Mouse (Mus musculus): ENCODE data around the gene Cfd. TPM values are rescaled to one million over a fixed set of nuclear protein-coding genes. Genes with fewer than 3 reads are reported as not detected.

Gene Cfd
- polyA plus RNA-seq, 1 experiment from 2014 or later: 4.2 TPM

DNA sequence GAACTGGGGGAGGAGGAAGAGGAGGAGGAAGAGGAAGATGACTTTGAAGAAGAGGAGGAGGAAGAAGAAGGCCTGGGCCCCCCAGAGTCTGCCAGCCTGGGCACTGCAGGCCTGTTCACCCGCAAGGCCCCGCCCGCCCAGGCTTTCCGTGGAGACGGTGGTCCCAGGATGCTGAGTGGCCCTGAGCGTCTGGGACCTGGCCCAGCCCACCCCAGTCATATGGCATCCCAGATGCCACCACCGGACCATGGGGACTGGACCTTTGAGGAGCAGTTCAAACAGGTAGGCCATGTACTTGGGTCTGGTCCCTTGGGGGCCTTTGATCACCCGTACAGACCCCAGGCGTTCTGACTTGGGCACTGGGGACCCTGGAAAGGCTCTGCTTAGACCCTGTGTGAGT, 41.1 kb downstream of the Cfd start:
- no peak for DNase-seq (ENCODE audit: low spot score)

DNA sequence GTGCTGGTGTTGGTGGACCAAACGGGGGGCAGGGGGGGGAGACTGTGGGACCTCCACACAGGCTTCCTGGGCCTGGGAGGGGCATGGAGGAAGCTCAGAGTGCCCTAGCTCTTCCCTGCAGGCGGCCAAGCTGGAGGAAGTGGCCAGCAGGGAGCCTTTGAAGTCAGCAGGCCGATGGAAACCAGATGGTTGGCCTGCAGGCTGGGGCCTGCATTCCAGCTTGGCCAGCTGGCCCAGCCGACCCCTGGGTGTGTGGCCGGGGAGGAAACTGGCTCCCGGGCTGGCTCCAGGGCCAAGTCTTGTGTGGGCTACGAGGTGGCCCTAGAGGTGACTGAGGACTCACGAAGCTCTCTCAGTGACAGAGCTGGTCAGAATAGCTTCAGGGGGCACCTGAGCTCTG, 42.1 kb downstream of the Cfd start:
- DNase-seq (ENCODE audit: low spot score): no peak

DNA sequence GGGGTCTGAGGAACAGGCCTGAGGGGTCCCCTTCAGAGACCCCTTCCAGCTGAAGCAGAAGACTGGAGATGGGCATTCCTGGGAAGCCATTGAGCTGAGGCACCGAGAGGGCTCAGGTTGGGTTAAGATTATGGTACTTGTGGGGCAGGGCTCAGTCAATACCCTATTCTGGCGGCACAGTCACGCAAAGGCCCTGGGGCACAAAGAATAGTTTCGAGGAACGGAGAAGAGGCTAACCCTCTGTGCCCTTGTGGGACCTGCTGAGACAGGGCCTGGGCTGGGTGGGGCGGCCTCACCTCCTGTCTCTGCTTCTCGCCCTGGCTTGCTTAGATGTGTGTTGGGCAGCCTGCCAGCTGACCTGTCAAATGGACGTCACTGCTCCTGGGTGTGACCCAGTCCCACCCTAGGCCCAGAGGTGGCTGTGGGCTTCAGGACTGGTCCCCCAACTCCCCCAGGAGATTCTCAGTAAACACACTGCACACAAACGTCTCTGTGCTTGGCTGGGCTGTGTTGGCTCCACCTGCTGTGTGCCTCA, 42.6 kb downstream of the Cfd start:
- DNase-seq (ENCODE audit: low spot score): no peak

DNA sequence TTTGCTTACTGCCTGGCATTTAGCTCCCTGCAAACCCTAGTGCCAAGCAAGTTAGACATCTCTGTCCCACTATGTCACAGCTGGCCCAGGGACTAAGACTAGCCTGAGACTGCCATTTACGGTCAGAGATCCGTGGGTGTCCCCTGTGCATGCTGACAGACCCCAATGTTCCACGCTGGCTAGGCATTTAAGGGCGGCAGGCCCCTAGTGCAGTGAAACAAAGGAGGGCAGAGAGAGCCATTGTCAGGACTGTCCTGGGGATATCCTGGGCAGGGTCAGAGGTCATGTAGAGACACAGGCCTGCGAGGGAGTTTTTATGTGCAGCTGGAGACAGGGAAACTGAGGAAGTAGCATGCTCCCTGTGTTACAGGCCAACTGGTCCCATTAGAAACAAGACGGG, 43.2 kb downstream of the Cfd start:
- DNase-seq (ENCODE audit: low spot score): no peak

DNA sequence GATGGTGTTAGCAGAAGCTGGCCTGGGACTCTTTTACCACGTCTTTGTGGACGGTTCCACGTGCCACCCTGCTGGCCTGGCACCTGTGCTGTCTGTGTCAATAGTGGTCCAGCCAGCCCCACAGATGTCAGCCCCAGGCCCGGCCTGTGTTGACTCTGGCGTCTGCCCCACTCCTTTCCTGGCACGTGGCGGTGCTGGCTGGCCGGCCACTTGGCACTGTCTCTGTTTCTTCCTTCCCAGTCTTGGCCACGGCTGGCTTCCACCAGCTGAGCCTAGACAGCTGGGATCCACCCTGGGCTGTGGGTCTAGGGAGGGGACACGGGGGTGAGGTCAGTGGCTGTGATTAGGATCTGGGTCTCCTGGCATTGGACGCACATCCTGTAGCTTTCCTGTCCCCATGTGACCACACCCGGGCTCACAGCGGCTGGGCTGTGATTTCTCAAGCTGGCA, 43.6 kb downstream of the Cfd start:
- no peak for DNase-seq (ENCODE audit: low spot score)

DNA sequence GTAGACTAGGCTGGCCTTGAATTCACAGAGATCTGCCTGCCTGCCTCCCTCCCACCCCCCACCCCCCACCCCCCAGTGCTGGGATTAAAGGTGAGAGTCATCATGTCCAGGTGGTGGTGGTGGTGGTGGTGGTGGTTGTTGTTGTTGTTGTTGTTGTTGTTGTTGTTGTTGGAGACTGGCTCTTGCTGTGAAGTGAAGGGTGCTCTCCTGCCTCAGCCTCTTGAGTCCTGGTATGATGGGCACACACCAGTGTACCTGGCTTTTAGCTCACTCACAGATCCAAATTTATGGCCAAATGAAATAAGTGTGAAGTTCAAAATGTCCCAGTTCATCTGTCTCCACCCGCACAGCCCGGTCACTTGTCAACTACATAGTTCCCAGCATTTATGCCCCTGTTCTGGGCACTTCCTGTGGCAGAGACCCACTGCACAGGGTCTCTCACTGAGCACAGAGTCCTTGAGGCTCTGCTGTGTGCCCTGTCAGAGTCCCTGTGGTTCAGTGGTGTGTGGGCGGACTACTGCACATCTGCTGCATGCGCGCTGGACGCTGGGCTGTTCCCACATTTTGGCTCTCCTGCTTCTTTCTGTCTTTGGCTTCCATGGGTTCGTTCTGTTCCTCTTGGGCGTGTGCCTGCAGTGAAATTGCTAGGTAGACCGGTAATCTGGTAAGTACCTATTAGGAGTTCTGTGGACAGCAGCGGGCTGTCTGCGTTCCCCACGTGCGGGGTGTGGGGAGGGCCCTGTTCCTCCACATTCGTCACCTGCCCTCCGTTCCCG, 44.3 kb downstream of the Cfd start:
- DNase-seq (ENCODE audit: low spot score): no peak

DNA sequence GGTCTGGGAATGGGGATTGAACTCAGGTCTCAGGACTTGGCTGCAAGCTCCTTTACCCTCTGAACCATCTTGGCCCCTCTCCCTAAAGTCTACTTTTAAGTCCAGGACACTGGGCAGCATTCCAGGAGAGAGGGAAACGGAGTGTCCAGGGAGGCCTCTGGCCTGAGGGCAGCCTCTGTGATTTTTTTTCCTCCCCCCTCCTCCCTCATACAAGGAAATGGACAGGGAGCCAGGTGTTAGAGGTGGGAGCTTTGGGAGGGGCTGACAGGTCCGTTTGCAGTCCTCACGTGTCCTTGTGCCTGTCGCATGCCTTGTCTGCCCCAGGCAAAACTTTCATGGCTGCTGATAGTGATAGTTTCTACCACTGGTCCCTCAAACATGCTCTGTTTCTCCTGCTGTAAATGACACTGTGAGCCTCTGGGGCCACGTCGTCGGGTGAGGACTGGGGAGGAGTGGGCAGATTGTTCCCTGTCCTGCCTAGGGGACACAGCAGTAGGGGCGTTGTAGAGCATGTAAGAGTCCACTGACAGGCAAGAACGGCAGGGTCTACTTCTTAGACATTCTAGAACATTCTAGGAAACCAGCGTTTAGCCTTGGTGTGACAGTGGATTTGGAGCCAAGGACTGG, 45.7 kb downstream of the Cfd start:
- no peak for DNase-seq (ENCODE audit: low spot score)

DNA sequence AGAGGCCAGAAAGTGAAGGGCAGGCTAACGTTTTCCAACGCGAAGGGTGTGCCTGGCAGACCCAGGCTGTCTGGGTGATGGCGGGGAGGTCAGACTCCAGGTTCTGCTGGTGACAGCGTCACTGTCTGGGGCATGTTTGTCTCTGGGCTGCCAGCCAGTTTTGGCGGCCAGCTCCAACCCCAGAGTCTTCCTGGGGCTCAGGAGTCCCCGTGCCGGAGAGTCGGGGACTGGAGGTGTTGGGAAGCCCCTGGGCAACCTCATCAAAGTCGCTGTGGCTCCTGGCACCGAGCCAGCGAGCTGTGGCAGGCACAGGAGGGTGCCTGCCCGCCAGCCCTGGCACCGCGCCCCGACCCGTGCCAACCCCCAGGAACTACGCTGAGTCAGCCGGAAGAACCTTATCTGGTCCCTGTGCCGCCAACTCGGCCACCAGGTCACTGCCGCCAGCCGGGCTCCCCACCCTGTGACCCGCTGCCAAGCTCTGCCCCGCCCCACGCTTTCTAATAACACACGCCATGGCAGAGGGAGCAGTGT, 46.3 kb downstream of the Cfd start:
- DNase-seq (ENCODE audit: low spot score): no peak

DNA sequence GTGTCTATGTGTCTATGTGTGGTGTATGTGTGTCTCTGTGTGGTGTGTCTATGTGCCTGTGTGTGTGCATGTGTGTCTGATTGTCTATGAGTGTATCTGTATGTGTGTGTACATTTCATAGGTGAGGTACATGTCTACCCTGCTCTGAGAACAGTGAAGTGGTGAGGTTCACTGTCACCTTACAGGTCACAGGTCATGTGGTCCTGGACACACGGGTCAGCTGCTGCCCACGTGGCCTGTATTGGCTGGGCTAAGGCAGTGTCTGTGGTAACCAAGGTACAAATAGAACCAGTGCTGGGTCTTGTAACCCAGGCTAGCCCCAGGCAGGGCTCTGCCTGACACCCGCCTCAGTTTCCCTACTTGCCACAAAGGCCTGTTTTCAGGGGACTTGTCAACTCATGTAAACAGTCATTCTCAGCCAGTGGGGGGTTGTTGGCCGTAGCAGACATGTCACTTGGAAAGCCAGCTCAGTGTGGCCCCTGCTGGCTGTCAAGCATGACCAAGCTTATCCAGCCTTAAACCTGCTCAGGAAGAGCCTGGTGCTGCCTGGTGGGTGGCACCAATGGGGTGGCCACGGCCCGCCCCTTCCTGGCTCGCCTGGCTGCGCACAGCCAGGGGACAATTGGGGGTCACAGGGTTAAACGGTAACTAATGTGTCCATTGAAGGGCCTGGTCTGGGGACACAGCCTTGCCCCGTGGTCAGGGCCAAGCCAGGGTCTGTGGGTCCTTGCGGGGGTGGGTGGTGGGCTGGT, 47.3 kb downstream of the Cfd start:
- no peak for DNase-seq (ENCODE audit: low spot score)

DNA sequence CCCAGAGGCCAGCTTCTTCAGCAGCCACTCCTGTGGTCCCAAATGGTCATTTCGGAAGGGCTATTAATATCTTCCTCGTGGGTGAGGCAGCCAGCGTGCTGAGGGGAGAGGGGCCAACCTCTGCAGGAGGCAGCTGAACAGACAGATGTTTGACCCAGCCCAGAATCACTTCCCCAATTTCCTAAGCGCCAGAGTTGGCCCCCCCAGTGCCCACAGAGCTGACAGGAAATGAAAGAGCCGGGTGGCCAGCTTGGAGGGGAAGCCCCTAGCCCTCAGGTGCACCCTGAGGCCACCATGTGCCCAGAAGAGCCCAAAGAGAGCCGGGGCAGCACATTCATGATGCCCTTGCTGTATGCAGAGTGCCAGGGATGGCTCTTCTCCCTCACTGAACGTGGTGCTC, 50.1 kb downstream of the Cfd start:
- DNase-seq (ENCODE audit: low spot score): no peak

Small RNA genes lying within 50 kb of the gene (microRNA-seq; reads per million reads assigned to microRNA genes)
- not detected for gene Mir6910 (ENCODE audit: borderline number of aligned reads)

Other genes with a start within 250 kb of the Cfd start
- gene Odf3l2, start 245.1 kb upstream of the Cfd start, polyA plus RNA-seq (2015; fragmentation: Nextera tagmentation; extraction: Ambion mirVana): 0.10 TPM in 1 of 2 replicates, not detected in the other
- gene Madcam1, start 226.3 kb upstream of the Cfd start, polyA plus RNA-seq (2015; fragmentation: Nextera tagmentation; extraction: Ambion mirVana): 2.4 and 3.4 TPM in 2 replicates
- gene Tpgs1, start 221.5 kb upstream of the Cfd start, polyA plus RNA-seq (2015; fragmentation: Nextera tagmentation; extraction: Ambion mirVana): 56.0 and 58.2 TPM in 2 replicates
- 138 and 141 TPM in 2 replicates for gene Cdc34, start 208.7 kb upstream of the Cfd start, polyA plus RNA-seq (2015; fragmentation: Nextera tagmentation; extraction: Ambion mirVana)
- 0.35 and 0.48 TPM in 2 replicates for gene Gzmm, start 201.8 kb upstream of the Cfd start, polyA plus RNA-seq (2015; fragmentation: Nextera tagmentation; extraction: Ambion mirVana)
- gene Bsg, start 186.4 kb upstream of the Cfd start, polyA plus RNA-seq (2015; fragmentation: Nextera tagmentation; extraction: Ambion mirVana): 376 and 398 TPM in 2 replicates
- gene Hcn2, start 174.2 kb upstream of the Cfd start, polyA plus RNA-seq (2015; fragmentation: Nextera tagmentation; extraction: Ambion mirVana): 0.05 TPM in 1 of 2 replicates, not detected in the other
- 35.2 and 39.5 TPM in 2 replicates for gene Polrmt, start 144.3 kb upstream of the Cfd start, polyA plus RNA-seq (2015; fragmentation: Nextera tagmentation; extraction: Ambion mirVana)
- gene Fgf22, start 135.8 kb upstream of the Cfd start, polyA plus RNA-seq (2015; fragmentation: Nextera tagmentation; extraction: Ambion mirVana): 0.23 TPM in 1 of 2 replicates, not detected in the other
- 74.1 and 80.0 TPM in 2 replicates for gene Rnf126, start 123.9 kb upstream of the Cfd start, polyA plus RNA-seq (2015; fragmentation: Nextera tagmentation; extraction: Ambion mirVana)
- gene Fstl3, start 113.6 kb upstream of the Cfd start, polyA plus RNA-seq (2015; fragmentation: Nextera tagmentation; extraction: Ambion mirVana): 5.4 and 6.0 TPM in 2 replicates
- 31.6 and 32.5 TPM in 2 replicates for gene Prss57, start 99.9 kb upstream of the Cfd start, polyA plus RNA-seq (2015; fragmentation: Nextera tagmentation; extraction: Ambion mirVana)
- gene Palm, start 97.3 kb upstream of the Cfd start, polyA plus RNA-seq (2015; fragmentation: Nextera tagmentation; extraction: Ambion mirVana): 50.5 and 51.3 TPM in 2 replicates
- gene Misp, start 69.9 kb upstream of the Cfd start, polyA plus RNA-seq (2015; fragmentation: Nextera tagmentation; extraction: Ambion mirVana): 7.5 and 10.5 TPM in 2 replicates
- gene Ptbp1, start 36.4 kb upstream of the Cfd start, polyA plus RNA-seq (2015; fragmentation: Nextera tagmentation; extraction: Ambion mirVana): 217 and 246 TPM in 2 replicates
- 1.7 TPM in 2 replicates for gene Prtn3, start 16.4 kb upstream of the Cfd start, polyA plus RNA-seq (2015; fragmentation: Nextera tagmentation; extraction: Ambion mirVana)
- 3.3 and 3.4 TPM in 2 replicates for gene Plppr3, start 16.2 kb upstream of the Cfd start, polyA plus RNA-seq (2015; fragmentation: Nextera tagmentation; extraction: Ambion mirVana)
- gene Elane, start 4.6 kb upstream of the Cfd start, polyA plus RNA-seq (2015; fragmentation: Nextera tagmentation; extraction: Ambion mirVana): 0.30 and 0.74 TPM in 2 replicates
- 32.6 and 39.1 TPM in 2 replicates for gene Med16, start 18.1 kb downstream of the Cfd start, polyA plus RNA-seq (2015; fragmentation: Nextera tagmentation; extraction: Ambion mirVana)
- 5.3 and 15.5 TPM in 2 replicates for gene Gm26602, start 20.0 kb downstream of the Cfd start, polyA plus RNA-seq (2015; fragmentation: Nextera tagmentation; extraction: Ambion mirVana)
- 0.48 and 1.2 TPM in 2 replicates for gene Kiss1r, start 26.1 kb downstream of the Cfd start, polyA plus RNA-seq (2015; fragmentation: Nextera tagmentation; extraction: Ambion mirVana)
- gene R3hdm4, start 30.4 kb downstream of the Cfd start, polyA plus RNA-seq (2015; fragmentation: Nextera tagmentation; extraction: Ambion mirVana): 129 and 131 TPM in 2 replicates
- 3.7 TPM in 2 replicates for gene Arid3a, start 36.2 kb downstream of the Cfd start, polyA plus RNA-seq (2015; fragmentation: Nextera tagmentation; extraction: Ambion mirVana)
- gene Wdr18, start 69.3 kb downstream of the Cfd start, polyA plus RNA-seq (2015; fragmentation: Nextera tagmentation; extraction: Ambion mirVana): 77.5 and 85.8 TPM in 2 replicates
- 0.09 and 0.20 TPM in 2 replicates for gene Grin3b, start 79.9 kb downstream of the Cfd start, polyA plus RNA-seq (2015; fragmentation: Nextera tagmentation; extraction: Ambion mirVana)
- gene Tmem259, start 93.5 kb downstream of the Cfd start, polyA plus RNA-seq (2015; fragmentation: Nextera tagmentation; extraction: Ambion mirVana): 19.4 and 25.8 TPM in 2 replicates
- gene Cnn2, start 97.7 kb downstream of the Cfd start, polyA plus RNA-seq (2015; fragmentation: Nextera tagmentation; extraction: Ambion mirVana): 137 and 152 TPM in 2 replicates
- 5.2 and 5.8 TPM in 2 replicates for gene Abca7, start 105.6 kb downstream of the Cfd start, polyA plus RNA-seq (2015; fragmentation: Nextera tagmentation; extraction: Ambion mirVana)
- 179 and 206 TPM in 2 replicates for gene Arhgap45, start 125.8 kb downstream of the Cfd start, polyA plus RNA-seq (2015; fragmentation: Nextera tagmentation; extraction: Ambion mirVana)
- gene Polr2e, start 148.9 kb downstream of the Cfd start, polyA plus RNA-seq (2015; fragmentation: Nextera tagmentation; extraction: Ambion mirVana): 153 and 158 TPM in 2 replicates
- 640 and 681 TPM in 2 replicates for gene Gpx4, start 156.3 kb downstream of the Cfd start, polyA plus RNA-seq (2015; fragmentation: Nextera tagmentation; extraction: Ambion mirVana)
- 18.3 and 19.7 TPM in 2 replicates for gene Sbno2, start 214.7 kb downstream of the Cfd start, polyA plus RNA-seq (2015; fragmentation: Nextera tagmentation; extraction: Ambion mirVana)
- 18.2 and 23.2 TPM in 2 replicates for gene Stk11, start 224.9 kb downstream of the Cfd start, polyA plus RNA-seq (2015; fragmentation: Nextera tagmentation; extraction: Ambion mirVana)
- 588 TPM in 2 replicates for gene Atp5d, start 247.8 kb downstream of the Cfd start, polyA plus RNA-seq (2015; fragmentation: Nextera tagmentation; extraction: Ambion mirVana)
- 3.5 and 4.3 TPM in 2 replicates for gene Cbarp, start 250.0 kb downstream of the Cfd start, polyA plus RNA-seq (2015; fragmentation: Nextera tagmentation; extraction: Ambion mirVana)